Mouse (Mus musculus): ENCODE data around the gene Tbc1d7.

GRCm38 (mm10) chr13:43202351-43202750 lies 31.1 kb upstream of the Tbc1d7 start:
- TF ChIP-seq CTCF (conservative IDR thresholded peaks at IDR 0.05; ENCODE audit: low read length) (no peak), NANOG (IDR thresholded peaks at IDR 0.05; ENCODE audit: borderline replicate concordance, low read length) (no peak)
